Mouse (Mus musculus): ENCODE results near the gene Crisp1. TPM values are rescaled to one million over a fixed set of nuclear protein-coding genes. Genes with fewer than 3 reads are reported as not detected.

Crisp1 gene
- total RNA-seq (2021) = not detected
- 0.12 TPM in 1 of 2 replicates, not detected in the other for polyA plus RNA-seq (2012; rRNA removed)
- long read RNA-seq = 0 reads

DNA sequence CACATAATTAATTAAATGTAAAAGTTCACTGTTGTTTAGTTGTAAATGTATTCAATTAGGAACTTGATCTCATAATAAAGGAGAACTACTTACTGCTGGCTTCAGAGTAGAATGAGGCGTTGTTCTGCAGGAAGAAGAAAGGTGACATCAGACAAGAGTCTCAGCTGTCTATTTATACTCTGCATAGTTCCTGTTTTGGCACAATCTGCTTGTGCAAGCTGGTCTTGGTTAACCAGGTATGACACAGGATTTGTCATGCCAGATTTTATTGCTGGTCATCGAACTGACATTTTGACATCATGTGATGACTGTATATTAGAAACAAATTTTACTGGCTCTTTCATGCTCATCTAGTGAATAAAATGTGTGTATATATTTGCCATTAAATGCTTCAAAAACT, at the start of gene Crisp1:
TSS of gene Crisp1 (minus strand) at position 146 of the 400 bp plus-strand sequence.
- TF ChIP-seq POLR2A (IDR thresholded peaks at IDR 0.05; ENCODE audit: insufficient read depth, low read depth, low read length) (no peak), EP300 (IDR thresholded peaks at IDR 0.05; ENCODE audit: insufficient read depth, low read depth, low read length) (no peak), CTCF (IDR thresholded peaks at IDR 0.05) (no peak)
- intact Hi-C loops (cut with DNase I) = no loop called here
- no peak within 1 kb of the TSS for H3K4me3 ChIP-seq
- no peak within 1 kb of the TSS for H3K9ac ChIP-seq (ENCODE audit: low read depth, low read length)
- H3K36me3 ChIP-seq (ENCODE audit: control insufficient read depth, insufficient read depth, low read length) = no peaks in the 10 kb centered on the region
- H3K27ac ChIP-seq = no peak within 1 kb of the TSS
- no peaks in the 10 kb centered on the region for H3K27me3 ChIP-seq (ENCODE audit: control insufficient read depth, insufficient read depth, low read length)
- no peak for DNase-seq
- 63% methylated on average over 2 of the region's 2 CpGs for WGBS
- H3K4me1 ChIP-seq (ENCODE audit: control insufficient read depth, insufficient read depth, low read length) = no peaks in the 10 kb centered on the region
- H3K79me2 ChIP-seq (replicated peaks; ENCODE audit: control insufficient read depth, insufficient read depth, low read length) = no peaks in the 10 kb centered on the region

DNA sequence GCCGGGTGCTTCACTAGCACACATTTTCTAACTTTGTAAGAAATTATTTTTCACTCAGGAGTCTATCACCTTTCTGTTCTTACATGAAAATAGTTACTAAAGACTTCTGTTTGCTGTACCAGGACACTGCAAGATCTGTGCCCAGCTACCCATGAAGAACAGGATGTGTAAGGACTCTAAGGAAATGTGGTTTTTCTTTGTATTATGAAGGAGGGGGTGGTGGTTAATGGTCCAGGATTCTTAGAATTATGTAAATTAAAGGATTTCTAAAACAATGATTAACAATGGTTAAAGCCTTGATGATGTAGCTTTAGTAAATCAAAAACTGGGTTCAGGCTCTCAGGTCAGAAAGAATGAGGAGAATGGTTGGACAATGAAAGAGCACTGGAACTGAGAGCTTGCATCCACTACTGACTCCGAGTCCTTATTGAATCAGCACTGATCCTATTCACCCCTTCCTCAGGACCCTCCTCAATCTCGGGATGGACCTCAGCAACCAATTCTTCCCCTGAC, 23.5 kb upstream of the Crisp1 start:
- no peaks in the 10 kb centered on the region for H3K79me2 ChIP-seq (replicated peaks; ENCODE audit: control insufficient read depth, insufficient read depth, low read length)
- H3K9ac ChIP-seq (ENCODE audit: low read depth, low read length) = no peak overlapping the region
- no peaks in the 10 kb centered on the region for H3K27me3 ChIP-seq (ENCODE audit: control insufficient read depth, insufficient read depth, low read length)
- TF ChIP-seq EP300 (IDR thresholded peaks at IDR 0.05; ENCODE audit: insufficient read depth, low read depth, low read length) (no peak), POLR2A (IDR thresholded peaks at IDR 0.05; ENCODE audit: insufficient read depth, low read depth, low read length) (no peak), CTCF (IDR thresholded peaks at IDR 0.05) (no peak)
- no peak overlapping the region for H3K4me3 ChIP-seq
- H3K36me3 ChIP-seq (ENCODE audit: control insufficient read depth, insufficient read depth, low read length) = no peaks in the 10 kb centered on the region
- H3K4me1 ChIP-seq (ENCODE audit: control insufficient read depth, insufficient read depth, low read length) = no peaks in the 10 kb centered on the region
- no peak overlapping the region for H3K27ac ChIP-seq
- 50% methylated on average over 3 of the region's 3 CpGs for WGBS
- no peak for DNase-seq
- intact Hi-C loops (cut with DNase I) = no loop called here

DNA sequence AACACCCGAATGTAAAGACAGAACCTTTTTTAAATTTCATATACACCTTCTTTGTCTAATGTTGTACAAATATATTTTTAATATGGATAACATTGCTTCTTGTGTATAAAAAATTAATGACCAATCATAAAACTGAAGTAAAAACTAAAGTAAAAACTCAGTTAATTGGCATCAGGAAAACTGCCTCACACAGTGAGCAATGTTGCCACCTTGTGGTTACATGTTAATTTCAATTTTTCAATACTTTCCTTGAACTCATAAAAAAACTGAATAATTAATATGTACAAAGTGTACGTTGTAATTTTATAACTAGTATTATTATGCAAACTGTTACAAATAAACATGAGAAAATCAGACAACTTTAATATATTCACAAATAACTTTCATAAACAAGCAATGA, 33.6 kb downstream of the Crisp1 start:
- TF ChIP-seq CTCF (IDR thresholded peaks at IDR 0.05) (no peak), EP300 (IDR thresholded peaks at IDR 0.05; ENCODE audit: insufficient read depth, low read depth, low read length) (no peak), POLR2A (IDR thresholded peaks at IDR 0.05; ENCODE audit: insufficient read depth, low read depth, low read length) (no peak)
- Histone ChIP-seq H3K36me3 (ENCODE audit: control insufficient read depth, insufficient read depth, low read length) (no peaks in the 10 kb centered on the region), H3K27me3 (ENCODE audit: control insufficient read depth, insufficient read depth, low read length) (no peaks in the 10 kb centered on the region), H3K9ac (ENCODE audit: low read depth, low read length) (no peak overlapping the region), H3K4me1 (ENCODE audit: control insufficient read depth, insufficient read depth, low read length) (no peaks in the 10 kb centered on the region), H3K27ac (no peak overlapping the region), H3K79me2 (replicated peaks; ENCODE audit: control insufficient read depth, insufficient read depth, low read length) (no peaks in the 10 kb centered on the region), H3K4me3 (no peak overlapping the region)
- DNase-seq = no peak
- intact Hi-C loops (cut with DNase I) = no loop called here
- WGBS = 65% methylated on average over 2 of the region's 2 CpGs

DNA sequence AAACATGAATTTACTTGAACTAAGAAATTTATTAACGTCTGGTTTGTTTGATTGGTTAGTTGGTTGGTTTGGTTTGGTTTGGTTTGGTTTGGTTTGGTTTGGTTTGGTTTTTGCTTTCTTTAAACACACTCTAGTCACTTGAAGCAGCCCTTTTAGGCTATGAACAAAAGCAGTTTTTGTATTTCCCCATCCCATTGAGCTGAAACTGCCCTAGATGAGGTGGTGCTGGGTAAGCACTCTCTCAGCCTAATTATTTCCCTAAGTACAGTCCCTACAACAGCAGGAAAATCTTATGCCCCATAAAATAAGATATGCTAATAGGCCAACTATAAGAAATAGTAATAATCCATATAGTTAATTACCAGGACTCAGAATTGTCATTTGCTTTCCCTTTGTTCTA, 43.5 kb downstream of the Crisp1 start:
- intact Hi-C loops (cut with DNase I) = no loop called here
- TF ChIP-seq EP300 (IDR thresholded peaks at IDR 0.05; ENCODE audit: insufficient read depth, low read depth, low read length) (no peak), CTCF (IDR thresholded peaks at IDR 0.05) (no peak), POLR2A (IDR thresholded peaks at IDR 0.05; ENCODE audit: insufficient read depth, low read depth, low read length) (no peak)

DNA sequence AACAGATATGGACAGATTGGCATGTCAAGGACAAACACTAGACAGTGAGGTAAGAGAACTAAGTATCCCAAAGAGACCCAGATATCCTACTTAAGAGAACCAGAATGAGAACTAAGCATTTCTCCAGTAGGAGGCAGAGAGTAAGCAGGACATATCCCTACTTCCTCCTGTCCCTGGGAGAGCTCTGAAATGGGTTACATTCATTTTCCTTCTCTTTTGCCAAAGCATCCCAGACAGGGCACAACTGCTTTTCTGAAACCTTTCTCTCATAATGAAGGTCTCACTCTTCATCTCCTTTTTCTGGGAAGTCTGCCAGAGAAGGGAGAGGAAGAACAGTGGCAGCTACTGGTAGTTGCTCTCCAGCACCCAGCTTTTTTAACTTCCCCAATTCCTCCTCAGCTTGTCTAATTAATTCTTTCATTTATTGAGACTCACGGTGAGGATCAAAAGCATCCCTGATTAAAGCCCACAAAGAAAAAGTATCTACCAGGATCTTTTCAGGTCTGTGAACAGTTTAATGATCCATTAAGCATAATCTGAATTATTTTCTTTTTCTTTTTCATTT, 44.0 kb downstream of the Crisp1 start:
- Histone ChIP-seq H3K27ac (no peak overlapping the region), H3K79me2 (replicated peaks; ENCODE audit: control insufficient read depth, insufficient read depth, low read length) (no peaks in the 10 kb centered on the region), H3K36me3 (ENCODE audit: control insufficient read depth, insufficient read depth, low read length) (no peaks in the 10 kb centered on the region), H3K4me1 (ENCODE audit: control insufficient read depth, insufficient read depth, low read length) (no peaks in the 10 kb centered on the region), H3K27me3 (ENCODE audit: control insufficient read depth, insufficient read depth, low read length) (no peaks in the 10 kb centered on the region), H3K4me3 (no peak overlapping the region), H3K9ac (ENCODE audit: low read depth, low read length) (no peak overlapping the region)
- DNase-seq = no peak
- no peak for TF ChIP-seq EP300 (IDR thresholded peaks at IDR 0.05; ENCODE audit: insufficient read depth, low read depth, low read length)
- no peak for TF ChIP-seq POLR2A (IDR thresholded peaks at IDR 0.05; ENCODE audit: insufficient read depth, low read depth, low read length)
- no peak for TF ChIP-seq CTCF (IDR thresholded peaks at IDR 0.05)
- intact Hi-C loops (cut with DNase I) = no loop called here
- 54% methylated on average over 1 of the region's 1 CpGs for WGBS

More for the DNA sequence above, 43.5 kb downstream of the Crisp1 start:
- Histone ChIP-seq H3K36me3 (ENCODE audit: control insufficient read depth, insufficient read depth, low read length) (no peaks in the 10 kb centered on the region), H3K79me2 (replicated peaks; ENCODE audit: control insufficient read depth, insufficient read depth, low read length) (no peaks in the 10 kb centered on the region), H3K27ac (no peak overlapping the region), H3K27me3 (ENCODE audit: control insufficient read depth, insufficient read depth, low read length) (no peaks in the 10 kb centered on the region), H3K4me1 (ENCODE audit: control insufficient read depth, insufficient read depth, low read length) (no peaks in the 10 kb centered on the region), H3K4me3 (no peak overlapping the region), H3K9ac (ENCODE audit: low read depth, low read length) (no peak overlapping the region)
- 56% methylated on average over 1 of the region's 1 CpGs for WGBS
- DNase-seq = no peak

DNA sequence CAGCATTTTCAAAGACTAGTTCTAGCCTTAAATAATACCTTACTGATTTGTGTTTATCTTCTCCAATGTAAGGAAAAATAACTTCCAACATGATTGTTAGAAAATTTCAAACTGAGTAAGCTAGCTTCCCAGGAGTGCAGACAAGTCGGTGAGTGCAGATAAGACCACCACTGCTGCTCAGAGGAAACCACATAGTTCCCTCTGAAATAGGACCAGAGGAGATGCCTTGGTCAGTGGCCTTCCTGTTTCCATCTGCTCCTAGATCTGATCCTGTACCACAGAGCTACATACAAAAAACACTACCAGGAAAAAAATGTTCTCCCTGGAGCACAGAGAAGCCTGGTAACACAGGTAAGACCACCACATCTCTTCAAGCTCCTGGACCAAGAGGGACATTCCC, 66.5 kb downstream of the Crisp1 start:
- WGBS = 29% methylated on average over 1 of the region's 1 CpGs
- no peak for DNase-seq
- TF ChIP-seq EP300 (IDR thresholded peaks at IDR 0.05; ENCODE audit: insufficient read depth, low read depth, low read length) = no peak
- no peak for TF ChIP-seq CTCF (IDR thresholded peaks at IDR 0.05)
- no peak for TF ChIP-seq POLR2A (IDR thresholded peaks at IDR 0.05; ENCODE audit: insufficient read depth, low read depth, low read length)
- Histone ChIP-seq H3K4me1 (ENCODE audit: control insufficient read depth, insufficient read depth, low read length) (no peaks in the 10 kb centered on the region), H3K27ac (no peak overlapping the region), H3K36me3 (ENCODE audit: control insufficient read depth, insufficient read depth, low read length) (no peaks in the 10 kb centered on the region), H3K9ac (ENCODE audit: low read depth, low read length) (no peak overlapping the region), H3K4me3 (no peak overlapping the region), H3K27me3 (ENCODE audit: control insufficient read depth, insufficient read depth, low read length) (no peaks in the 10 kb centered on the region), H3K79me2 (replicated peaks; ENCODE audit: control insufficient read depth, insufficient read depth, low read length) (no peaks in the 10 kb centered on the region)
- intact Hi-C loops (cut with DNase I) = no loop called here

Other genes with a start within 250 kb of the Crisp1 start
- gene AC192777.2, start 223.8 kb downstream of the Crisp1 start, total RNA-seq (2021) = not detected
- not detected in 2 replicates for gene AC192777.2, start 223.8 kb downstream of the Crisp1 start, polyA plus RNA-seq (2012; rRNA removed)
- gene Pgk2, start 110.6 kb downstream of the Crisp1 start, total RNA-seq (2021) = not detected
- gene Pgk2, start 110.6 kb downstream of the Crisp1 start, polyA plus RNA-seq (2012; rRNA removed) = 0.14 and 0.29 TPM in 2 replicates
- not detected for gene Crisp3, start 76.9 kb downstream of the Crisp1 start, total RNA-seq (2021)
- gene Crisp3, start 76.9 kb downstream of the Crisp1 start, polyA plus RNA-seq (2012; rRNA removed) = not detected in 2 replicates
- not detected for gene Esp8, start 200.8 kb upstream of the Crisp1 start, total RNA-seq (2021)
- gene Esp8, start 200.8 kb upstream of the Crisp1 start, polyA plus RNA-seq (2012; rRNA removed) = not detected in 2 replicates
- not detected for gene Esp6, start 242.3 kb upstream of the Crisp1 start, total RNA-seq (2021)
- not detected in 2 replicates for gene Esp6, start 242.3 kb upstream of the Crisp1 start, polyA plus RNA-seq (2012; rRNA removed)

Measured in heart, adult 2 months (tissue).